Mouse (Mus musculus) gastrocnemius, adult 18-20 months (tissue): ENCODE data around the gene Hmx1. TPM values are rescaled to one million over a fixed set of nuclear protein-coding genes. Genes with fewer than 3 reads are reported as not detected.

Experiments
- DNase-seq: peaks from one replicate; pipeline ENCODE4 v3.0.0; 2021; ENCODE audit warnings: low spot score
- long read RNA-seq, 2 experiments: library from polyadenylated mRNA; stranded (forward); transcript quantifications; one replicate each; pipeline ENCODE4 v2.0.0; 2021
- total RNA-seq, 2 experiments: library from RNA; stranded (reverse); gene quantifications; 2 replicates each; pipeline ENCODE4 v1.2.3; 2021

Hmx1 gene
- not detected for total RNA-seq
- long read RNA-seq, experiment 1 = 0 reads
- long read RNA-seq, experiment 2 = 0 reads

- no peak for DNase-seq
Observed at GRCm38 (mm10) chr5:35388491-35389111, at the start of gene Hmx1. Gene Hmx1 (plus strand): TSS chr5:35389108.

- DNase-seq = no peak
Observed at GRCm38 (mm10) chr5:35345084-35345483, 43.8 kb upstream of the Hmx1 start.

- peak; percentile 59 for DNase-seq
Observed at GRCm38 (mm10) chr5:35348794-35349193, 40.1 kb upstream of the Hmx1 start.

- DNase-seq = no peak
Observed at GRCm38 (mm10) chr5:35357544-35358440, 31.1 kb upstream of the Hmx1 start.

- DNase-seq = peak; percentile 90
Observed at GRCm38 (mm10) chr5:35361570-35362284, 27.2 kb upstream of the Hmx1 start.

GRCm38 (mm10) chr5:35366241-35367032, 22.5 kb upstream of the Hmx1 start:
- DNase-seq = no peak

- no peak for DNase-seq
Observed at GRCm38 (mm10) chr5:35368916-35369315, 20.0 kb upstream of the Hmx1 start.

- DNase-seq = no peak
Observed at GRCm38 (mm10) chr5:35379066-35379465, 9.8 kb upstream of the Hmx1 start.

- DNase-seq = no peak
Observed at GRCm38 (mm10) chr5:35379815-35380214, 9.1 kb upstream of the Hmx1 start.

- no peak for DNase-seq
Observed at GRCm38 (mm10) chr5:35387834-35388490, 946 bp upstream of the Hmx1 start.

GRCm38 (mm10) chr5:35389441-35389840, 533 bp downstream of the Hmx1 start:
- DNase-seq = no peak

- no peak for DNase-seq
Observed at GRCm38 (mm10) chr5:35389915-35390314, 1.0 kb downstream of the Hmx1 start.

- no peak for DNase-seq
Observed at GRCm38 (mm10) chr5:35390848-35391655, 2.1 kb downstream of the Hmx1 start.

GRCm38 (mm10) chr5:35391656-35392333, 2.9 kb downstream of the Hmx1 start:
- no peak for DNase-seq

- no peak for DNase-seq
Observed at GRCm38 (mm10) chr5:35392334-35392695, 3.4 kb downstream of the Hmx1 start.

GRCm38 (mm10) chr5:35395566-35396440, 6.9 kb downstream of the Hmx1 start:
- DNase-seq = no peak

GRCm38 (mm10) chr5:35396976-35397641, 8.2 kb downstream of the Hmx1 start:
- no peak for DNase-seq
